Mouse (Mus musculus): ENCODE data around the gene Fgfr3. TPM values are rescaled to one million over a fixed set of nuclear protein-coding genes. Genes with fewer than 3 reads are reported as not detected.

Gene Fgfr3
- polyA plus RNA-seq, 1 experiment from 2014 or later, result 8.5 TPM

GRCm38 (mm10) chr5:33782345-33782998 is 61.0 kb downstream of the Fgfr3 start, which contains the start of gene Letm1:
TSS of gene Letm1 (minus strand) at chr5:33782817.
- H3K4me2 ChIP-seq, result peak within 1 kb of the TSS; percentile 94
- peak within 1 kb of the TSS; percentile 94 for H3K4me3 ChIP-seq (ENCODE audit: low read depth, low read length)
- H3K36me3 ChIP-seq (ENCODE audit: control insufficient read depth, insufficient read depth, low read length), result peaks cover 2% of the 10 kb centered on the region; the same call in 1 of the 2 replicates
- peak within 1 kb of the TSS; percentile 89 for H3K9ac ChIP-seq (ENCODE audit: low read depth, low read length)
- H3K4me1 ChIP-seq (replicated peaks; ENCODE audit: control insufficient read depth, insufficient read depth, low read length), result peaks cover 20% of the 10 kb centered on the region
- no peaks in the 10 kb centered on the region for H3K9me3 ChIP-seq (ENCODE audit: control insufficient read depth, low read length)
- DNase-seq (ENCODE audit: low spot score), result peak; percentile 88
- peak; percentile 100 for ATAC-seq (replicated peaks; ENCODE audit: low FRiP score)
- under 1% methylated on average over 60 of the region's 65 CpGs for WGBS
- no peaks in the 10 kb centered on the region for H3K27me3 ChIP-seq (replicated peaks; ENCODE audit: control insufficient read depth, insufficient read depth, low read length)
- peak within 1 kb of the TSS; percentile 55; the same call in 1 of the 2 replicates for H3K27ac ChIP-seq (ENCODE audit: low read depth, low read length)

- Histone ChIP-seq H3K4me3 (ENCODE audit: low read depth, low read length) (peak overlapping the region; percentile 94), H3K27ac (ENCODE audit: low read depth, low read length) (no peak overlapping the region), H3K9ac (ENCODE audit: low read depth, low read length) (peak overlapping the region; percentile 55), H3K9me3 (ENCODE audit: control insufficient read depth, low read length) (no peaks in the 10 kb centered on the region), H3K4me1 (replicated peaks; ENCODE audit: control insufficient read depth, insufficient read depth, low read length) (peaks cover 20% of the 10 kb centered on the region), H3K36me3 (ENCODE audit: control insufficient read depth, insufficient read depth, low read length) (no peaks in the 10 kb centered on the region), H3K27me3 (replicated peaks; ENCODE audit: control insufficient read depth, insufficient read depth, low read length) (no peaks in the 10 kb centered on the region), H3K4me2 (peak overlapping the region; percentile 94)
- ATAC-seq (replicated peaks; ENCODE audit: low FRiP score) (no peak; the same call in 1 of the 2 replicates), DNase-seq (ENCODE audit: low spot score) (no peak)
- WGBS, result 9% methylated on average over 6 of the region's 6 CpGs
These were observed 61.5 kb downstream of the Fgfr3 start for GRCm38 (mm10) chr5:33782999-33783390.

Other genes starting within 250 kb of the Fgfr3 start
- gene Fam53a, start 92.0 kb upstream of the Fgfr3 start, polyA plus RNA-seq (2014; fragmentation: Nextera tagmentation; extraction: Ambion mirVana), result 62.5 and 63.6 TPM in 2 replicates
- 0.22 and 0.27 TPM in 2 replicates for gene Gm9903, start 91.7 kb upstream of the Fgfr3 start, polyA plus RNA-seq (2014; fragmentation: Nextera tagmentation; extraction: Ambion mirVana)
- 369 and 394 TPM in 2 replicates for gene Slbp, start 69.1 kb upstream of the Fgfr3 start, polyA plus RNA-seq (2014; fragmentation: Nextera tagmentation; extraction: Ambion mirVana)
- 229 and 255 TPM in 2 replicates for gene Tacc3, start 63.5 kb upstream of the Fgfr3 start, polyA plus RNA-seq (2014; fragmentation: Nextera tagmentation; extraction: Ambion mirVana)
- gene Tmem129, start 63.3 kb upstream of the Fgfr3 start, polyA plus RNA-seq (2014; fragmentation: Nextera tagmentation; extraction: Ambion mirVana), result 35.7 and 38.0 TPM in 2 replicates
- gene Letm1, start 61.1 kb downstream of the Fgfr3 start, polyA plus RNA-seq (2014; fragmentation: Nextera tagmentation; extraction: Ambion mirVana), result 53.5 and 54.2 TPM in 2 replicates
- gene Nsd2, start 99.1 kb downstream of the Fgfr3 start, polyA plus RNA-seq (2014; fragmentation: Nextera tagmentation; extraction: Ambion mirVana), result 48.6 and 62.5 TPM in 2 replicates
- gene Nelfa, start 214.7 kb downstream of the Fgfr3 start, polyA plus RNA-seq (2014; fragmentation: Nextera tagmentation; extraction: Ambion mirVana), result 67.9 and 68.3 TPM in 2 replicates

Data from liver, embryonic 11.5 days (tissue).